Mouse (Mus musculus) granulocyte monocyte progenitor cell, adult 5-6 weeks (primary cell): Measurements from ENCODE around the gene Dnaic1. TPM values are rescaled to one million over a fixed set of nuclear protein-coding genes. Genes with fewer than 3 reads are reported as not detected.

Experiments
- ATAC-seq: replicated peaks from 2 replicates; pipeline ENCODE4 v1.8.0; 2016; ENCODE audit warnings: mild to moderate bottlenecking, moderate TSS enrichment, inconsistent platforms; ENCODE audit not compliant: poor library complexity, severe bottlenecking
- total RNA-seq, 2 experiments: library from RNA; stranded (forward) in 1 of 2; stranded (reverse) in 1 of 2; fragments of 200-712, 200-1000 nt in 1 of 2; fragments of >200 nt in 1 of 2; fragmentation: Nextera tagmentation in 1 of 2; gene quantifications; 2 replicates each; pipeline ENCODE4 v1.2.3; 2014 to 2017

Gene Dnaic1
- total RNA-seq, 2 experiments from 2014 or later, result not detected

- ATAC-seq, result no peak
Observed at GRCm38 (mm10) chr4:41568682-41569410, 729 bp upstream of the Dnaic1 start.

GRCm38 (mm10) chr4:41571490-41571889, 1.9 kb downstream of the Dnaic1 start:
- no peak for ATAC-seq

- no peak for ATAC-seq
Observed at GRCm38 (mm10) chr4:41573492-41573891, 3.9 kb downstream of the Dnaic1 start.

- ATAC-seq, result no peak
Observed at GRCm38 (mm10) chr4:41575914-41576313, 6.3 kb downstream of the Dnaic1 start.

- ATAC-seq, result no peak
Observed at GRCm38 (mm10) chr4:41583353-41583752, 13.8 kb downstream of the Dnaic1 start.

- ATAC-seq, result no peak
Observed at GRCm38 (mm10) chr4:41602818-41603217, 33.2 kb downstream of the Dnaic1 start.

GRCm38 (mm10) chr4:41604476-41605396, 35.2 kb downstream of the Dnaic1 start:
- ATAC-seq, result no peak

- ATAC-seq, result peak; percentile 72
Observed at GRCm38 (mm10) chr4:41606784-41607183, 37.2 kb downstream of the Dnaic1 start.

- ATAC-seq, result no peak
Observed at GRCm38 (mm10) chr4:41609681-41610593, 40.4 kb downstream of the Dnaic1 start.

- no peak for ATAC-seq
Observed at GRCm38 (mm10) chr4:41610594-41610980, 41.0 kb downstream of the Dnaic1 start.

- no peak for ATAC-seq
Observed at GRCm38 (mm10) chr4:41612166-41612565, 42.6 kb downstream of the Dnaic1 start.

- ATAC-seq, result peak; percentile 75
Observed at GRCm38 (mm10) chr4:41614156-41614555, 44.6 kb downstream of the Dnaic1 start.

GRCm38 (mm10) chr4:41615661-41616599, 46.4 kb downstream of the Dnaic1 start:
- ATAC-seq, result no peak

- ATAC-seq, result no peak
Observed at GRCm38 (mm10) chr4:41618916-41619746, 49.6 kb downstream of the Dnaic1 start.

- no peak for ATAC-seq
Observed at GRCm38 (mm10) chr4:41622071-41622470, 52.5 kb downstream of the Dnaic1 start.

- ATAC-seq, result peak; percentile 93
Observed at GRCm38 (mm10) chr4:41628202-41628927, 58.8 kb downstream of the Dnaic1 start.

GRCm38 (mm10) chr4:41630196-41630595, 60.6 kb downstream of the Dnaic1 start:
- ATAC-seq, result no peak

- no peak for ATAC-seq
Observed at GRCm38 (mm10) chr4:41631390-41631789, 61.8 kb downstream of the Dnaic1 start.
